Mouse (Mus musculus) neural tube, embryonic 11.5 days (tissue): Measurements from ENCODE around the gene Kif26b. TPM values are rescaled to one million over a fixed set of nuclear protein-coding genes. Genes with fewer than 3 reads are reported as not detected.

Experiments
- ATAC-seq: fragments of 200-750 bp; cut with Nextera tagmentation; 2 replicates; pipeline ENCODE4 v1.8.0; 2017; ENCODE audit warnings: moderate number of reproducible peaks, mild to moderate bottlenecking, moderate TSS enrichment, moderate library complexity; ENCODE audit not compliant: insufficient read depth, low FRiP score, low TSS enrichment
- DNase-seq: peaks from one replicate; pipeline ENCODE4 v3.0.0-alpha.2; 2015; ENCODE audit warnings: low spot score
- H3K27ac ChIP-seq: fragments of 300-500 bp; sonication (generic); 2 replicates; pipeline ENCODE4 v1.5.1; 2014; ENCODE audit warnings: low read depth, mild to moderate bottlenecking, low read length
- H3K27me3 ChIP-seq: fragments of 300-500 bp; sonication (generic); 2 replicates; pipeline ENCODE4 v1.6.1; 2014; ENCODE audit warnings: mild to moderate bottlenecking, low read length, mixed read lengths; ENCODE audit not compliant: control insufficient read depth, insufficient read depth
- H3K36me3 ChIP-seq: fragments of 300-500 bp; sonication (generic); 2 replicates; pipeline ENCODE4 v1.6.1; 2014; ENCODE audit warnings: mild to moderate bottlenecking, low read length, moderate library complexity, mixed read lengths; ENCODE audit not compliant: control insufficient read depth, insufficient read depth
- H3K4me1 ChIP-seq: fragments of 300-500 bp; sonication (generic); 2 replicates; pipeline ENCODE4 v1.6.1; 2014; ENCODE audit warnings: low read length, mixed read lengths; ENCODE audit not compliant: control insufficient read depth, insufficient read depth
- H3K4me2 ChIP-seq: fragments of 300-500 bp; sonication (generic); 2 replicates; pipeline ENCODE4 v1.6.1; 2014; ENCODE audit warnings: low read depth, mild to moderate bottlenecking, moderate library complexity
- H3K4me3 ChIP-seq: fragments of 300-500 bp; sonication (generic); 2 replicates; pipeline ENCODE4 v1.5.1; 2014; ENCODE audit warnings: low read depth, low read length
- H3K9ac ChIP-seq: fragments of 300-500 bp; sonication (generic); 2 replicates; pipeline ENCODE4 v1.6.1; 2014; ENCODE audit warnings: mild to moderate bottlenecking, low read length
- H3K9me3 ChIP-seq: fragments of 300-500 bp; sonication (generic); 2 replicates; pipeline ENCODE4 v1.6.1; 2016; ENCODE audit warnings: low read length; ENCODE audit not compliant: control insufficient read depth
- whole genome bisulfite sequencing: fragments of 180-500 bp; shearing (Covaris S2); extraction: QIAGEN DNeasy Blood & Tissue Kit; methylation state at CpG from one replicate; pipeline ENCODE4 v1.1.7; 2014; 5-methylcytosine and 5-hydroxymethylcytosine counted together
- polyA plus RNA-seq: library from polyadenylated mRNA; unstranded; fragments of >200 nt; fragmentation: Nextera tagmentation; extraction: Ambion mirVana; gene quantifications from 2 replicates; pipeline ENCODE4 v1.2.1, GENCODE M21; 2014

Gene Kif26b
- polyA plus RNA-seq, 1 experiment from 2014 or later = 6.5 TPM

- Histone ChIP-seq H3K27ac (no peak overlapping the region), H3K36me3 (no peaks in the 10 kb centered on the region), H3K4me3 (no peak overlapping the region), H3K9ac (no peak overlapping the region), H3K27me3 (no peaks in the 10 kb centered on the region), H3K4me1 (no peaks in the 10 kb centered on the region), H3K9me3 (no peaks in the 10 kb centered on the region), H3K4me2 (no peak overlapping the region)
- ATAC-seq (no peak), DNase-seq (no peak)
- WGBS = 89% methylated on average over 5 of the region's 5 CpGs
These were observed 319.6 kb downstream of the Kif26b start for GRCm38 (mm10) chr1:178848380-178849106.

DNA sequence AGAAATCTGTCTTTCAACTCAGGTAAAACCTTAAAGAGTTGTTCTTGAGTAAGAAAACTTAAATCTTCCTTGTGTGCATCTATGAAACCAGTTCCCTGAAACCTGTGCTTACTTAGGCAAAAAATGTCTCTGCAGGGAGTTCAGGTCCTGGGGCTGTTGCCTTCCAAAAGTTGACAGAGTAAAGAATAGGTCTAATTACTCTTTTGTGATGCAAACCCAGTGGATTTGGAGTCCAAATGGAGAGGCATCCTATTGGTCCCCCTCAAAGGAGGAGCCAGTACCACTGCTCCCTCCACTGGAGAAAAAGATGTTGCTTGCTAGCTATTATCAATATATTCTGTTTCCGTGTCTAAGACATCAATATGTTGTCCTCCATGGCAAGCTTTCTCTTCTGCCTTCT, 321.6 kb downstream of the Kif26b start:
- ATAC-seq (no peak), DNase-seq (no peak)
- no peak overlapping the region for H3K27ac ChIP-seq
- no peak overlapping the region for H3K4me3 ChIP-seq
- no peak overlapping the region for H3K9ac ChIP-seq
- no peaks in the 10 kb centered on the region for H3K4me1 ChIP-seq
- no peaks in the 10 kb centered on the region for H3K36me3 ChIP-seq
- H3K27me3 ChIP-seq = no peaks in the 10 kb centered on the region
- H3K4me2 ChIP-seq = no peak overlapping the region
- no peaks in the 10 kb centered on the region for H3K9me3 ChIP-seq
- 58% methylated on average over 1 of the region's 1 CpGs for WGBS

GRCm38 (mm10) chr1:178854936-178855335, 326.0 kb downstream of the Kif26b start:
- DNase-seq = no peak
- Histone ChIP-seq H3K4me2 (no peak overlapping the region), H3K27ac (no peak overlapping the region), H3K9me3 (no peaks in the 10 kb centered on the region), H3K27me3 (no peaks in the 10 kb centered on the region), H3K4me3 (no peak overlapping the region), H3K4me1 (no peaks in the 10 kb centered on the region), H3K36me3 (no peaks in the 10 kb centered on the region), H3K9ac (no peak overlapping the region)
- WGBS = 86% methylated on average over 4 of the region's 4 CpGs
- no peak for ATAC-seq

DNA sequence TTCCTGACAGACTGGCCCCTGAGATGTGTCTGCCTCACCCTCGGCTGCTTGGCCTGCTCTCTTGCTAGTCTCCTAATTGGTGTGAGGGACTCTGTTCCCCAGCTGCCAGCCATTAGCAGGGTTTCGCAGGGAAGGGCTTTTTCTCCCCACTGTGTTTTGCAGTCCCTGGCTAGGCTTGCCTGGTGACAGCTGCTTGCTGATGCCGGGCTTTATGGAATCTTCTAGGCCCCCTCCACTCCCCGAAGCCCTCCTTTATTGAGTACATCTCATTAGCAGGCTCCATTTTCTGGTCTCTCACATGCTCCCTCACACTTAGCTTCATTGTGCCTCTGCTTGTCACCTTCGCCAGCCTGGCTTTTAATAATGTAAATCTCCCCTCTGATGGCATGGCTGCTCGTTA, 327.0 kb downstream of the Kif26b start:
- 68% methylated on average over 6 of the region's 6 CpGs for WGBS
- H3K9ac ChIP-seq = no peak overlapping the region
- DNase-seq = no peak
- ATAC-seq = no peak
- no peak overlapping the region for H3K27ac ChIP-seq
- H3K4me2 ChIP-seq = no peak overlapping the region
- H3K27me3 ChIP-seq = no peaks in the 10 kb centered on the region
- H3K9me3 ChIP-seq = no peaks in the 10 kb centered on the region
- H3K36me3 ChIP-seq = no peaks in the 10 kb centered on the region
- no peak overlapping the region for H3K4me3 ChIP-seq
- H3K4me1 ChIP-seq = no peaks in the 10 kb centered on the region

GRCm38 (mm10) chr1:178860671-178861391, 331.9 kb downstream of the Kif26b start:
- Histone ChIP-seq H3K4me3 (no peak overlapping the region), H3K27ac (no peak overlapping the region), H3K4me2 (no peak overlapping the region), H3K4me1 (no peaks in the 10 kb centered on the region), H3K9ac (no peak overlapping the region), H3K36me3 (no peaks in the 10 kb centered on the region), H3K27me3 (no peaks in the 10 kb centered on the region), H3K9me3 (no peaks in the 10 kb centered on the region)
- 59% methylated on average over 8 of the region's 8 CpGs for WGBS
- ATAC-seq = peak; percentile 55; the same call in 1 of the 2 replicates
- DNase-seq = no peak

DNA sequence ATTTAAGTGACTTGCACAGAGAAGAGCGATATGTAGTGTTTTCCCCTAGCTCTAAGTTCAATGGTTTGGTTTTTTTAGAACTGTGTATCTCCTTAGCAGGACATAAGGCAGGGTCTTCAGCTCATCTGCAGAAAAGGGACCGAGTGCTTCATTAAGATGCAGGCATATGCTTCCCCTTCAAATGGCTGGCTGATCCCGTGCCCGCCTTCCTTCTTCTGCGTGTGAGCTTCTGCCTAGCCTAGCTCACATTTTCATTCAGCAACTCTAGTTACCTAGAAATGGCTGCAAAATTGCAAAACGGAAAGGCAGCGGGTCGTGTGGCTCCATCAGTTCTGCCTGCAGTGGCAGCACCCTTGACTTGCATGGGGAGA, 332.5 kb downstream of the Kif26b start:
- WGBS = 88% methylated on average over 8 of the region's 8 CpGs
- no peaks in the 10 kb centered on the region for H3K4me1 ChIP-seq
- no peak for ATAC-seq

GRCm38 (mm10) chr1:178863756-178864155, 334.8 kb downstream of the Kif26b start:
- no peak overlapping the region for H3K4me3 ChIP-seq
- no peak overlapping the region for H3K9ac ChIP-seq
- WGBS = 84% methylated on average over 6 of the region's 6 CpGs
- DNase-seq (no peak), ATAC-seq (no peak)
- no peaks in the 10 kb centered on the region for H3K4me1 ChIP-seq
- H3K9me3 ChIP-seq = no peaks in the 10 kb centered on the region
- H3K36me3 ChIP-seq = no peaks in the 10 kb centered on the region
- H3K27me3 ChIP-seq = no peaks in the 10 kb centered on the region
- H3K27ac ChIP-seq = no peak overlapping the region
- no peak overlapping the region for H3K4me2 ChIP-seq

More for the DNA sequence above, 332.5 kb downstream of the Kif26b start:
- H3K9ac ChIP-seq = no peak overlapping the region
- no peaks in the 10 kb centered on the region for H3K27me3 ChIP-seq
- DNase-seq = no peak
- no peak overlapping the region for H3K4me3 ChIP-seq
- H3K9me3 ChIP-seq = no peaks in the 10 kb centered on the region
- H3K27ac ChIP-seq = no peak overlapping the region
- no peaks in the 10 kb centered on the region for H3K36me3 ChIP-seq
- no peak overlapping the region for H3K4me2 ChIP-seq

- no peak overlapping the region for H3K27ac ChIP-seq
- no peak for DNase-seq
These were observed 335.4 kb downstream of the Kif26b start for GRCm38 (mm10) chr1:178864297-178864696.

GRCm38 (mm10) chr1:178866757-178867156, 337.8 kb downstream of the Kif26b start:
- Histone ChIP-seq H3K4me1 (no peaks in the 10 kb centered on the region), H3K9ac (no peak overlapping the region), H3K4me2 (no peak overlapping the region), H3K27ac (no peak overlapping the region), H3K9me3 (no peaks in the 10 kb centered on the region), H3K36me3 (no peaks in the 10 kb centered on the region), H3K4me3 (no peak overlapping the region), H3K27me3 (no peaks in the 10 kb centered on the region)
- ATAC-seq = no peak
- no peak for DNase-seq
- WGBS = 95% methylated on average over 4 of the region's 4 CpGs

More at GRCm38 (mm10) chr1:178864297-178864696, 335.4 kb downstream of the Kif26b start:
- Histone ChIP-seq H3K4me3 (no peak overlapping the region), H3K27me3 (no peaks in the 10 kb centered on the region), H3K36me3 (no peaks in the 10 kb centered on the region), H3K4me2 (no peak overlapping the region), H3K9me3 (no peaks in the 10 kb centered on the region), H3K4me1 (no peaks in the 10 kb centered on the region), H3K9ac (no peak overlapping the region)
- WGBS = 85% methylated on average over 4 of the region's 4 CpGs
- ATAC-seq = no peak
